Mouse (Mus musculus): ENCODE data around the gene Nudt4. TPM values are rescaled to one million over a fixed set of nuclear protein-coding genes. Genes with fewer than 3 reads are reported as not detected.

Gene Nudt4
- 52.3 and 55.5 TPM in 2 replicates for total RNA-seq (2014; rRNA removed)
- 64.3 and 64.7 TPM in 2 replicates for polyA plus RNA-seq (2015; fragmentation: Nextera tagmentation; extraction: Ambion mirVana)

GRCm38 (mm10) chr10:95563851-95564845, at the start of gene Nudt4:
Gene Nudt4 (minus strand): TSS chr10:95564146.
- Histone ChIP-seq H3K4me1 (ENCODE audit: insufficient read depth, low read length) (peaks cover 9% of the 10 kb centered on the region; the same call in 1 of the 2 replicates), H3K36me3 (ENCODE audit: insufficient read depth, low read length) (no peaks in the 10 kb centered on the region), H3K27me3 (ENCODE audit: insufficient read depth, low read length) (no peaks in the 10 kb centered on the region), H3K27ac (peak within 1 kb of the TSS; percentile 94), H3K4me3 (ENCODE audit: low read length) (peak within 1 kb of the TSS; percentile 87), H3K9me3 (ENCODE audit: low read length) (no peaks in the 10 kb centered on the region), H3K4me2 (ENCODE audit: low read depth, low read length) (peak within 1 kb of the TSS; percentile 77), H3K9ac (replicated peaks; ENCODE audit: low read length) (peak within 1 kb of the TSS; percentile 83)
- ATAC-seq, result peak; percentile 95
- no peak for TF ChIP-seq CTCF (IDR thresholded peaks at IDR 0.05; ENCODE audit: low read depth)
- peak; percentile 97 for DNase-seq (ENCODE audit: low spot score)
- WGBS, result 2% methylated on average over 46 of the region's 97 CpGs

- ATAC-seq (no peak), DNase-seq (ENCODE audit: low spot score) (no peak)
- Histone ChIP-seq H3K4me2 (ENCODE audit: low read depth, low read length) (peak overlapping the region; percentile 23), H3K4me3 (ENCODE audit: low read length) (no peak overlapping the region), H3K27me3 (ENCODE audit: insufficient read depth, low read length) (no peaks in the 10 kb centered on the region), H3K27ac (no peak overlapping the region), H3K36me3 (ENCODE audit: insufficient read depth, low read length) (no peaks in the 10 kb centered on the region), H3K9me3 (ENCODE audit: low read length) (no peaks in the 10 kb centered on the region), H3K9ac (replicated peaks; ENCODE audit: low read length) (no peak overlapping the region), H3K4me1 (ENCODE audit: insufficient read depth, low read length) (0 out of 2 replicates have a peak, but pooled peaks cover 3% of the 10 kb centered on the region)
- no peak for TF ChIP-seq CTCF (IDR thresholded peaks at IDR 0.05; ENCODE audit: low read depth)
- 29% methylated on average over 10 of the region's 10 CpGs for WGBS
Measured at GRCm38 (mm10) chr10:95611331-95611721, 47.4 kb upstream of the Nudt4 start.

- Histone ChIP-seq H3K4me1 (ENCODE audit: insufficient read depth, low read length) (0 out of 2 replicates have a peak, but pooled peaks cover 3% of the 10 kb centered on the region), H3K4me3 (ENCODE audit: low read length) (no peak overlapping the region), H3K27ac (no peak overlapping the region), H3K9ac (replicated peaks; ENCODE audit: low read length) (no peak overlapping the region), H3K36me3 (ENCODE audit: insufficient read depth, low read length) (no peaks in the 10 kb centered on the region), H3K4me2 (ENCODE audit: low read depth, low read length) (peak overlapping the region; percentile 23), H3K27me3 (ENCODE audit: insufficient read depth, low read length) (no peaks in the 10 kb centered on the region), H3K9me3 (ENCODE audit: low read length) (no peaks in the 10 kb centered on the region)
- no peak for ATAC-seq
- DNase-seq (ENCODE audit: low spot score), result no peak
- TF ChIP-seq CTCF (IDR thresholded peaks at IDR 0.05; ENCODE audit: low read depth), result no peak
- WGBS, result 38% methylated on average over 16 of the region's 16 CpGs
Measured at GRCm38 (mm10) chr10:95610666-95611330, 46.9 kb upstream of the Nudt4 start.

GRCm38 (mm10) chr10:95604979-95605613, 41.1 kb upstream of the Nudt4 start:
- H3K27ac ChIP-seq, result no peak overlapping the region
- H3K36me3 ChIP-seq (ENCODE audit: insufficient read depth, low read length), result no peaks in the 10 kb centered on the region
- no peaks in the 10 kb centered on the region for H3K27me3 ChIP-seq (ENCODE audit: insufficient read depth, low read length)
- TF ChIP-seq CTCF (IDR thresholded peaks at IDR 0.05; ENCODE audit: low read depth), result no peak
- WGBS, result 68% methylated on average over 22 of the region's 22 CpGs
- DNase-seq (ENCODE audit: low spot score) (no peak), ATAC-seq (no peak)
- no peak overlapping the region for H3K4me3 ChIP-seq (ENCODE audit: low read length)
- H3K4me1 ChIP-seq (ENCODE audit: insufficient read depth, low read length), result no peaks in the 10 kb centered on the region
- H3K4me2 ChIP-seq (ENCODE audit: low read depth, low read length), result no peak overlapping the region
- H3K9ac ChIP-seq (replicated peaks; ENCODE audit: low read length), result no peak overlapping the region
- no peaks in the 10 kb centered on the region for H3K9me3 ChIP-seq (ENCODE audit: low read length)

GRCm38 (mm10) chr10:95600527-95600926, 36.6 kb upstream of the Nudt4 start:
- no peaks in the 10 kb centered on the region for H3K27me3 ChIP-seq (ENCODE audit: insufficient read depth, low read length)
- WGBS, result 30% methylated on average over 5 of the region's 5 CpGs
- TF ChIP-seq CTCF (IDR thresholded peaks at IDR 0.05; ENCODE audit: low read depth), result no peak

GRCm38 (mm10) chr10:95599740-95600139, 35.8 kb upstream of the Nudt4 start:
- no peak for TF ChIP-seq CTCF (IDR thresholded peaks at IDR 0.05; ENCODE audit: low read depth)
- no peak for ATAC-seq
- H3K4me3 ChIP-seq (ENCODE audit: low read length), result no peak overlapping the region
- H3K27me3 ChIP-seq (ENCODE audit: insufficient read depth, low read length), result no peaks in the 10 kb centered on the region
- DNase-seq (ENCODE audit: low spot score), result no peak
- H3K4me1 ChIP-seq (ENCODE audit: insufficient read depth, low read length), result no peaks in the 10 kb centered on the region
- H3K27ac ChIP-seq, result no peak overlapping the region
- no peaks in the 10 kb centered on the region for H3K9me3 ChIP-seq (ENCODE audit: low read length)
- H3K9ac ChIP-seq (replicated peaks; ENCODE audit: low read length), result no peak overlapping the region
- H3K4me2 ChIP-seq (ENCODE audit: low read depth, low read length), result no peak overlapping the region
- H3K36me3 ChIP-seq (ENCODE audit: insufficient read depth, low read length), result no peaks in the 10 kb centered on the region
- WGBS, result 84% methylated on average over 7 of the region's 7 CpGs

More at GRCm38 (mm10) chr10:95600527-95600926, 36.6 kb upstream of the Nudt4 start:
- Histone ChIP-seq H3K4me3 (ENCODE audit: low read length) (no peak overlapping the region), H3K27ac (no peak overlapping the region), H3K9me3 (ENCODE audit: low read length) (no peaks in the 10 kb centered on the region), H3K4me1 (ENCODE audit: insufficient read depth, low read length) (no peaks in the 10 kb centered on the region), H3K9ac (replicated peaks; ENCODE audit: low read length) (no peak overlapping the region), H3K36me3 (ENCODE audit: insufficient read depth, low read length) (no peaks in the 10 kb centered on the region), H3K4me2 (ENCODE audit: low read depth, low read length) (no peak overlapping the region)
- no peak for ATAC-seq
- DNase-seq (ENCODE audit: low spot score), result no peak
